Mouse (Mus musculus) heart, adult 2 months (tissue): Measurements from ENCODE around the gene Ccdc88b. TPM values are rescaled to one million over a fixed set of nuclear protein-coding genes. Genes with fewer than 3 reads are reported as not detected.

Experiments
- DNase-seq, 2 experiments: peaks; one replicate each; pipeline ENCODE4 v3.0.0; 2021
- H3K27ac ChIP-seq: fragments of 200-600 bp; 2 replicates; pipeline ENCODE4 v1.8.1; 2022
- H3K27me3 ChIP-seq: fragments of 200-500 bp; 2 replicates; pipeline ENCODE4 v1.6.1; 2012; ENCODE audit warnings: mild to moderate bottlenecking, low read length, inconsistent platforms, mixed read lengths; ENCODE audit not compliant: control insufficient read depth, insufficient read depth
- H3K36me3 ChIP-seq: fragments of 200-500 bp; 2 replicates; pipeline ENCODE4 v1.6.1; 2012; ENCODE audit warnings: low read length, inconsistent platforms; ENCODE audit not compliant: control insufficient read depth, insufficient read depth
- H3K4me1 ChIP-seq: fragments of 200-500 bp; 2 replicates; pipeline ENCODE4 v1.6.1; 2011; ENCODE audit warnings: low read length; ENCODE audit not compliant: control insufficient read depth, insufficient read depth
- H3K4me3 ChIP-seq: fragments of 200-600 bp; 2 replicates; pipeline ENCODE4 v1.8.1; 2022
- H3K79me2 ChIP-seq: fragments of 200-500 bp; replicated peaks from 2 replicates; pipeline ENCODE4 v1.6.1; 2012; ENCODE audit warnings: mild to moderate bottlenecking, inconsistent platforms, low read length, moderate library complexity, mixed read lengths; ENCODE audit not compliant: control insufficient read depth, insufficient read depth
- H3K9ac ChIP-seq: fragments of 200-500 bp; 2 replicates; pipeline ENCODE4 v1.6.1; 2012; ENCODE audit warnings: low read depth, mild to moderate bottlenecking, control low read depth, inconsistent platforms, low read length, mixed read lengths
- CTCF ChIP-seq: fragments of 200-600 bp; IDR thresholded peaks from 2 replicates; pipeline ENCODE4 v1.8.1; 2022; ENCODE audit warnings: antibody characterized with exemption, mild to moderate bottlenecking, moderate library complexity
- EP300 ChIP-seq: fragments of 200-500 bp; IDR thresholded peaks from 2 replicates; pipeline ENCODE4 v1.6.1; 2011; ENCODE audit warnings: low read depth, low read length, control low read depth; ENCODE audit not compliant: insufficient read depth
- POLR2A ChIP-seq: fragments of 200-500 bp; IDR thresholded peaks from 2 replicates; pipeline ENCODE4 v1.6.1; 2011; ENCODE audit warnings: mild to moderate bottlenecking, low read depth, low read length, control low read depth; ENCODE audit not compliant: insufficient read depth
- WGBS: fragments of 180-500 bp; shearing (Covaris S2); methylation state at CpG from one replicate; pipeline ENCODE4 v1.1.7; 2018; 5-methylcytosine and 5-hydroxymethylcytosine counted together
- intact Hi-C: fragments of 180-260 bp; cut with DNase I; formaldehyde crosslinking; loops from one replicate; pipeline ENCODE4 v1.15.1; 2025
- microRNA-seq, 2 experiments: library from miRNA; unstranded; fragments of <30 nt; microRNA quantifications; one replicate each; pipeline ENCODE4 v1.2.0; 2021
- polyA plus RNA-seq: library from polyadenylated mRNA; depleted of rRNA; stranded (reverse); fragments of >200 nt; gene quantifications from 2 replicates; pipeline ENCODE4 v1.2.3, GENCODE M21; 2012; rRNA removed
- total RNA-seq, 2 experiments: library from RNA; stranded (reverse); gene quantifications; 2 replicates each; pipeline ENCODE4 v1.2.3; 2021

Ccdc88b gene
- total and polyA plus RNA-seq, 3 experiments, result 0.86 to 1.8 (median 1.0) TPM

DNA sequence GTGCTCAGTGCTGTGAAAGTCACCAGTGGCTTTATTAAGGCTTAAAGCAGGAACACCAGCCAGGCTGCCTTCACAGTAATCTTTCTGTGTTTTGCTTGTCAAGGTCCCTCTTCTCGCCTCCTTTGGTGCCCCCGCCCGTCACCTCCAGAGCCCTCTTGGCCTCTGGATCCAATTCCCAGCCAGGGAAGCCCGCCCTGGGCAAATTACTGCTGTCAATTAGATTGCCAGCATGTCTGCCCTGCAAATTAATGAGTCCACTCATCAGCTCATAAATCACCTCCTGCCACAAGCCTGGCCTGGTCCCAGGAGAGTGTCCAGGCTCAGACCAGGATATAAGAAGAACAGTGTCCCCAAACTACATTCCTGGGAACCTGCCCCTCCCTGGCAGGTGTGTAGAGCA is 43.6 kb downstream of the Ccdc88b start:
- intact Hi-C loops, result no loop called here
- Histone ChIP-seq H3K27me3 (no peaks in the 10 kb centered on the region), H3K79me2 (no peaks in the 10 kb centered on the region), H3K4me1 (no peaks in the 10 kb centered on the region), H3K4me3 (no peak overlapping the region), H3K36me3 (no peaks in the 10 kb centered on the region), H3K9ac (no peak overlapping the region), H3K27ac (no peak overlapping the region)
- DNase-seq, result no peak
- TF ChIP-seq EP300 (no peak), CTCF (no peak), POLR2A (no peak)
- 67% methylated on average over 4 of the region's 4 CpGs for WGBS

Small RNA genes lying within 50 kb of the gene (microRNA-seq; reads per million reads assigned to microRNA genes)
- gene Mir5046, result 0 reads per million in 2 experiments

Other genes starting within 250 kb of the Ccdc88b start
- gene Rps6ka4, start 17.6 kb downstream of the Ccdc88b start, total RNA-seq, result 10 to 100 TPM; 15.9 to 17.9 TPM
- gene Rps6ka4, start 17.6 kb downstream of the Ccdc88b start, polyA plus RNA-seq, result 11.8 and 12.9 TPM in 2 replicates
- gene Trmt112, start 51.5 kb upstream of the Ccdc88b start, total RNA-seq, result 10 to 100 TPM; 32.0 to 38.5 TPM
- gene Trmt112, start 51.5 kb upstream of the Ccdc88b start, polyA plus RNA-seq, result 67.9 and 71.5 TPM in 2 replicates
- gene Prdx5, start 51.9 kb upstream of the Ccdc88b start, total RNA-seq, result 100 to 1,000 TPM; 651 to 766 TPM
- gene Prdx5, start 51.9 kb upstream of the Ccdc88b start, polyA plus RNA-seq, result 411 and 490 TPM in 2 replicates
- 100 to 1,000 TPM; 156 to 180 TPM for gene Esrra, start 63.6 kb upstream of the Ccdc88b start, total RNA-seq
- 135 and 152 TPM in 2 replicates for gene Esrra, start 63.6 kb upstream of the Ccdc88b start, polyA plus RNA-seq
- gene Catsperz, start 67.2 kb upstream of the Ccdc88b start, total RNA-seq, result not detected
- gene Catsperz, start 67.2 kb upstream of the Ccdc88b start, polyA plus RNA-seq, result 0.23 and 0.64 TPM in 2 replicates
- not detected for gene Kcnk4, start 76.3 kb upstream of the Ccdc88b start, total RNA-seq
- 0.21 TPM in 1 of 2 replicates, not detected in the other for gene Kcnk4, start 76.3 kb upstream of the Ccdc88b start, polyA plus RNA-seq
- 10 to 100 TPM; 21.1 to 25.8 TPM for gene Bad, start 83.7 kb upstream of the Ccdc88b start, total RNA-seq
- 30.6 and 33.5 TPM in 2 replicates for gene Bad, start 83.7 kb upstream of the Ccdc88b start, polyA plus RNA-seq
- gene Gpr137, start 84.3 kb upstream of the Ccdc88b start, total RNA-seq, result 10 to 100 TPM; 34.1 to 35.4 TPM
- gene Gpr137, start 84.3 kb upstream of the Ccdc88b start, polyA plus RNA-seq, result 53.4 and 60.4 TPM in 2 replicates
- 10 to 100 TPM; 85.8 to 91.0 TPM for gene Ppp1r14b, start 116.8 kb upstream of the Ccdc88b start, total RNA-seq
- gene Ppp1r14b, start 116.8 kb upstream of the Ccdc88b start, polyA plus RNA-seq, result 42.3 and 56.8 TPM in 2 replicates
- gene Plcb3, start 118.3 kb upstream of the Ccdc88b start, total RNA-seq, result 10 to 100 TPM; 14.6 to 15.2 TPM
- gene Plcb3, start 118.3 kb upstream of the Ccdc88b start, polyA plus RNA-seq, result 27.5 and 33.7 TPM in 2 replicates
- 10 to 100 TPM; 23.2 to 24.7 TPM for gene Fkbp2, start 122.3 kb upstream of the Ccdc88b start, total RNA-seq
- 21.1 and 27.6 TPM in 2 replicates for gene Fkbp2, start 122.3 kb upstream of the Ccdc88b start, polyA plus RNA-seq
- gene Vegfb, start 129.4 kb upstream of the Ccdc88b start, total RNA-seq, result 100 to 1,000 TPM; 413 to 501 TPM
- gene Vegfb, start 129.4 kb upstream of the Ccdc88b start, polyA plus RNA-seq, result 257 and 355 TPM in 2 replicates
- gene Dnajc4, start 134.4 kb upstream of the Ccdc88b start, total RNA-seq, result 10 to 100 TPM; 45.6 to 57.4 TPM
- 57.6 and 68.4 TPM in 2 replicates for gene Dnajc4, start 134.4 kb upstream of the Ccdc88b start, polyA plus RNA-seq
- gene Nudt22, start 137.9 kb upstream of the Ccdc88b start, total RNA-seq, result 10 to 100 TPM; 25.5 to 33.6 TPM
- 44.5 and 47.4 TPM in 2 replicates for gene Nudt22, start 137.9 kb upstream of the Ccdc88b start, polyA plus RNA-seq
- 10 to 100 TPM; 20.7 to 26.3 TPM for gene Trpt1, start 137.9 kb upstream of the Ccdc88b start, total RNA-seq
- 26.4 and 30.7 TPM in 2 replicates for gene Trpt1, start 137.9 kb upstream of the Ccdc88b start, polyA plus RNA-seq
- 1 to 10 TPM; 5.2 to 9.0 TPM for gene Fermt3, start 161.3 kb upstream of the Ccdc88b start, total RNA-seq
- 4.7 and 7.8 TPM in 2 replicates for gene Fermt3, start 161.3 kb upstream of the Ccdc88b start, polyA plus RNA-seq
- gene Stip1, start 181.8 kb upstream of the Ccdc88b start, total RNA-seq, result 100 to 1,000 TPM; 117 to 121 TPM
- gene Stip1, start 181.8 kb upstream of the Ccdc88b start, polyA plus RNA-seq, result 49.9 and 80.2 TPM in 2 replicates
- gene Macrod1, start 198.6 kb upstream of the Ccdc88b start, total RNA-seq, result 100 to 1,000 TPM; 262 to 309 TPM
- 260 and 278 TPM in 2 replicates for gene Macrod1, start 198.6 kb upstream of the Ccdc88b start, polyA plus RNA-seq
- 1 to 10 TPM; 1.1 to 1.2 TPM for gene Flrt1, start 247.5 kb upstream of the Ccdc88b start, total RNA-seq
- gene Flrt1, start 247.5 kb upstream of the Ccdc88b start, polyA plus RNA-seq, result 0.84 and 0.94 TPM in 2 replicates